Mouse (Mus musculus): Measurements from ENCODE around the gene Iscu. TPM values are rescaled to one million over a fixed set of nuclear protein-coding genes. Genes with fewer than 3 reads are reported as not detected.
"Not testable (repeated sequence)": the region's sequence is repeated elsewhere in the genome, so short reads cannot be mapped to it uniquely, and the experiment has no call there.

Iscu gene
- polyA plus RNA-seq, 1 experiment from 2014 or later: 104 TPM

GRCm38 (mm10) chr5:113811824-113812420, 39.4 kb downstream of the Iscu start:
- H3K4me1 ChIP-seq; H3K4me2 ChIP-seq; H3K4me3 ChIP-seq; H3K36me3 ChIP-seq (ENCODE audit: poor library complexity, severe bottlenecking); H3K9ac ChIP-seq; H3K9me3 ChIP-seq (replicated peaks); H3K27ac ChIP-seq; ATAC-seq: not testable (repeated sequence)
- H3K27me3 ChIP-seq: peaks cover 14% of the 10 kb centered on the region; the same call in 1 of the 2 replicates
- WGBS: 23% methylated on average over 11 of the region's 12 CpGs

GRCm38 (mm10) chr5:113812638-113813037, 40.1 kb downstream of the Iscu start:
- Histone ChIP-seq H3K9me3 (replicated peaks) (0 out of 2 replicates have a peak, but pooled peaks cover 4% of the 10 kb centered on the region), H3K4me3 (no peak overlapping the region), H3K4me2 (no peak overlapping the region), H3K27me3 (peaks cover 11% of the 10 kb centered on the region; the same call in 1 of the 2 replicates), H3K4me1 (peaks cover 10% of the 10 kb centered on the region; the same call in 1 of the 2 replicates), H3K27ac (no peak overlapping the region), H3K36me3 (ENCODE audit: poor library complexity, severe bottlenecking) (no peaks in the 10 kb centered on the region), H3K9ac (no peak overlapping the region)
- no peak for ATAC-seq
- 97% methylated on average over 2 of the region's 2 CpGs for WGBS

GRCm38 (mm10) chr5:113813608-113814007, 41.1 kb downstream of the Iscu start:
- H3K36me3 ChIP-seq (ENCODE audit: poor library complexity, severe bottlenecking): no peaks in the 10 kb centered on the region
- H3K9ac ChIP-seq: no peak overlapping the region
- 23% methylated on average over 9 of the region's 9 CpGs for WGBS
- 0 out of 2 replicates have a peak, but pooled peaks cover 4% of the 10 kb centered on the region for H3K9me3 ChIP-seq (replicated peaks)
- H3K27me3 ChIP-seq: peaks cover 11% of the 10 kb centered on the region; the same call in 1 of the 2 replicates
- H3K4me2 ChIP-seq: no peak overlapping the region
- peaks cover 10% of the 10 kb centered on the region; the same call in 1 of the 2 replicates for H3K4me1 ChIP-seq
- no peak for ATAC-seq
- no peak overlapping the region for H3K27ac ChIP-seq
- H3K4me3 ChIP-seq: no peak overlapping the region

- H3K27me3 ChIP-seq: peaks cover 11% of the 10 kb centered on the region; the same call in 1 of the 2 replicates
- WGBS: 38% methylated on average over 27 of the region's 27 CpGs
- H3K9me3 ChIP-seq (replicated peaks): 0 out of 2 replicates have a peak, but pooled peaks cover 4% of the 10 kb centered on the region
- no peaks in the 10 kb centered on the region for H3K36me3 ChIP-seq (ENCODE audit: poor library complexity, severe bottlenecking)
- H3K4me3 ChIP-seq: no peak overlapping the region
- H3K4me1 ChIP-seq: peaks cover 10% of the 10 kb centered on the region; the same call in 1 of the 2 replicates
- ATAC-seq: no peak
- H3K27ac ChIP-seq: no peak overlapping the region
- no peak overlapping the region for H3K9ac ChIP-seq
- no peak overlapping the region for H3K4me2 ChIP-seq
Measured at GRCm38 (mm10) chr5:113814111-113815040, 41.8 kb downstream of the Iscu start.

- H3K4me1 ChIP-seq: peaks cover 10% of the 10 kb centered on the region; the same call in 1 of the 2 replicates
- 54% methylated on average over 11 of the region's 11 CpGs for WGBS
- H3K4me2 ChIP-seq: no peak overlapping the region
- H3K4me3 ChIP-seq: no peak overlapping the region
- 0 out of 2 replicates have a peak, but pooled peaks cover 4% of the 10 kb centered on the region for H3K9me3 ChIP-seq (replicated peaks)
- H3K27ac ChIP-seq: no peak overlapping the region
- H3K9ac ChIP-seq: no peak overlapping the region
- H3K27me3 ChIP-seq: peaks cover 11% of the 10 kb centered on the region; the same call in 1 of the 2 replicates
- ATAC-seq: no peak
- no peaks in the 10 kb centered on the region for H3K36me3 ChIP-seq (ENCODE audit: poor library complexity, severe bottlenecking)
Measured at GRCm38 (mm10) chr5:113815041-113815389, 42.5 kb downstream of the Iscu start.

GRCm38 (mm10) chr5:113815638-113816152, 43.1 kb downstream of the Iscu start:
- peak overlapping the region; percentile 19; the same call in 1 of the 2 replicates for H3K4me2 ChIP-seq
- no peaks in the 10 kb centered on the region for H3K36me3 ChIP-seq (ENCODE audit: poor library complexity, severe bottlenecking)
- ATAC-seq: no peak
- H3K9ac ChIP-seq: no peak overlapping the region
- H3K27ac ChIP-seq: no peak overlapping the region
- H3K4me3 ChIP-seq: no peak overlapping the region
- peaks cover 11% of the 10 kb centered on the region; the same call in 1 of the 2 replicates for H3K27me3 ChIP-seq
- 0 out of 2 replicates have a peak, but pooled peaks cover 4% of the 10 kb centered on the region for H3K9me3 ChIP-seq (replicated peaks)
- peaks cover 10% of the 10 kb centered on the region; the same call in 1 of the 2 replicates for H3K4me1 ChIP-seq
- WGBS: 13% methylated on average over 15 of the region's 15 CpGs

GRCm38 (mm10) chr5:113818572-113818971, 46.0 kb downstream of the Iscu start:
- Histone ChIP-seq H3K27me3 (peaks cover 7% of the 10 kb centered on the region; the same call in 1 of the 2 replicates), H3K27ac (no peak overlapping the region), H3K9me3 (replicated peaks) (no peaks in the 10 kb centered on the region), H3K4me1 (peaks cover 10% of the 10 kb centered on the region; the same call in 1 of the 2 replicates), H3K9ac (no peak overlapping the region), H3K36me3 (ENCODE audit: poor library complexity, severe bottlenecking) (no peaks in the 10 kb centered on the region), H3K4me2 (no peak overlapping the region), H3K4me3 (no peak overlapping the region)
- no peak for ATAC-seq
- 69% methylated on average over 14 of the region's 14 CpGs for WGBS

GRCm38 (mm10) chr5:113824228-113824627, 51.7 kb downstream of the Iscu start:
- Histone ChIP-seq H3K9ac (no peak overlapping the region), H3K9me3 (replicated peaks) (no peaks in the 10 kb centered on the region), H3K36me3 (ENCODE audit: poor library complexity, severe bottlenecking) (no peaks in the 10 kb centered on the region), H3K27ac (no peak overlapping the region), H3K4me1 (no peaks in the 10 kb centered on the region), H3K4me2 (no peak overlapping the region), H3K27me3 (0 out of 2 replicates have a peak, but pooled peaks cover 2% of the 10 kb centered on the region), H3K4me3 (no peak overlapping the region)
- no peak for ATAC-seq
- 88% methylated on average over 4 of the region's 4 CpGs for WGBS

GRCm38 (mm10) chr5:113825558-113825957, 53.0 kb downstream of the Iscu start:
- no peak for ATAC-seq
- H3K4me2 ChIP-seq: no peak overlapping the region
- H3K4me1 ChIP-seq: no peaks in the 10 kb centered on the region
- H3K9me3 ChIP-seq (replicated peaks): no peaks in the 10 kb centered on the region
- WGBS: 80% methylated on average over 7 of the region's 7 CpGs
- no peaks in the 10 kb centered on the region for H3K36me3 ChIP-seq (ENCODE audit: poor library complexity, severe bottlenecking)
- no peak overlapping the region for H3K9ac ChIP-seq
- H3K27me3 ChIP-seq: 0 out of 2 replicates have a peak, but pooled peaks cover 2% of the 10 kb centered on the region
- no peak overlapping the region for H3K27ac ChIP-seq
- no peak overlapping the region for H3K4me3 ChIP-seq

- Histone ChIP-seq H3K9ac (no peak overlapping the region), H3K9me3 (replicated peaks) (no peaks in the 10 kb centered on the region), H3K27ac (no peak overlapping the region), H3K36me3 (ENCODE audit: poor library complexity, severe bottlenecking) (no peaks in the 10 kb centered on the region), H3K27me3 (0 out of 2 replicates have a peak, but pooled peaks cover 2% of the 10 kb centered on the region), H3K4me2 (no peak overlapping the region), H3K4me1 (no peaks in the 10 kb centered on the region), H3K4me3 (no peak overlapping the region)
- WGBS: 89% methylated on average over 4 of the region's 4 CpGs
- ATAC-seq: no peak
Measured at GRCm38 (mm10) chr5:113826619-113827018, 54.1 kb downstream of the Iscu start.
